Mouse (Mus musculus) B cell, adult 2 months (primary cell): ENCODE data around the gene Snap91.

Experiments used
- DNase-seq, 2 experiments: peaks; one replicate each; pipeline ENCODE4 v3.0.0; 2022

Snap91 gene

DNA sequence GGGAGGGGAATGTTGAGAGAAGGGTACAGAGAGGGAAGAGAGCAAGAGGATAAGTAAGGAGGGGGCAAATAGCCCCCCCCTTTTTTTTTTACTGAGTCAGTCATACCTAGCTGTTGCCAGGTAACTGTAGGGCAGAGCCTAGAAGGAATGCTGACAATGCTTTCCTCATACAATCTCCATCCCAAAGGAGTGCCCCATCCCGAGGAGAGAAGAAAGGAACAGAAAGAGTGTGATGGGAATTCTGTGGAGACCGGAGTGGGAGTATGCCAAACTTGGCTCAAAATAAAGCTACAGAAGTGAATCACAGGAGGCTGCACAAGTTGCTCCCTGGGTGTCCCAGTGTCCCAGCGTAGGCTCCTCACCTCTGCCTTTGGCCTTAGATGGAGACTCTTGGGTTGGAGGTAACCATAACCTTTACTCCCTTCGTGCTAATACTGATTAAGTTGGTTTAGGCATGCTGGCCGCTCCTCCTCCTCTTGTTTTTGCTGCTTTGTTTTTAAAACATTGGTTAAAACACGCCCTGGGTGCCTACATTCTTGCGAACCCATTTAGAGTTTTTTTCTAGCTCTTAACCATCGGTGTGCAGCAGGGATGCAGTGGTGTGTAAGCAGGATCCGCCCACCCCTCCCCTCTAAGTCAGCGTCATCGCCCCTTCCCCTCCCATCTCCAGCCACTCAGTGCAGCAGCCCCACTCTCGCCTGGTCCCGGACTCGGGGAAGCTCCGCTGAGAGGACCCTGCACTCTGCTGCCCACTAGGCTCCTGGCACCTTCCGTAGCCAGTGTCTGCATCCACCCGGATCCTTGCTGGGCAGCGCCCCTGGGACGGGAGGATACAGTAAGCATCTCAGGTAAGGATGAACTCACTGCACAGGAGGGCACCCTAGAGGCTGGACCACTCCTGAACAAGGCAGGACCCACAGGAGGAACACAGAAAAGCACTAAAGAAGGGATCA lies 137.2 kb downstream of the Snap91 start, which contains the start of gene Prss35:
Prss35 (plus strand) TSS at position 691 of the 953 bp plus-strand sequence.
- no peak for DNase-seq

- DNase-seq, result no peak
Measured at GRCm38 (mm10) chr9:86739971-86740370, 140.5 kb downstream of the Snap91 start.

DNA sequence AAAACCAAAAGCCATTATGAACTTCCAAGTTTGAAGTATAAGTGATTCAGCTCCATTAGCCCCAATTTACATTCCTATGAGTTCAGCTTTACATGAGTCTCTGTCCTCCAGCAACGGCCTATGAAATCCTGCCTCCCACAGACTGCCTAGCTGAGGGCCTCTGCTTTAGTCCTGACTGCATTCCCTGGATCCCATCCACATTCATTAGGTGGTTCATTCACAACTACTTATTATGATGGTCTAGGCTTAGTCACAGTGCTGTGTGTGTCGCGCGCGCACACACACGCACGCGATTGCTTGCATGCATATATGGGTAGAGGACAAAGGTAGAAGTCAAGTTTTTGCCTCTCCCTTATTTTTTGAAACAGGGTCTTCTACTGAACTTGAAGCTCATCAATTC lies 141.7 kb downstream of the Snap91 start:
- DNase-seq, result no peak

GRCm38 (mm10) chr9:86738067-86738466 lies 142.4 kb downstream of the Snap91 start:
- DNase-seq, result no peak

GRCm38 (mm10) chr9:86736991-86737390 lies 143.5 kb downstream of the Snap91 start:
- DNase-seq, result no peak

- no peak for DNase-seq
Measured at GRCm38 (mm10) chr9:86734795-86735194, 145.7 kb downstream of the Snap91 start.

GRCm38 (mm10) chr9:86734357-86734756 lies 146.1 kb downstream of the Snap91 start:
- DNase-seq, result no peak

DNA sequence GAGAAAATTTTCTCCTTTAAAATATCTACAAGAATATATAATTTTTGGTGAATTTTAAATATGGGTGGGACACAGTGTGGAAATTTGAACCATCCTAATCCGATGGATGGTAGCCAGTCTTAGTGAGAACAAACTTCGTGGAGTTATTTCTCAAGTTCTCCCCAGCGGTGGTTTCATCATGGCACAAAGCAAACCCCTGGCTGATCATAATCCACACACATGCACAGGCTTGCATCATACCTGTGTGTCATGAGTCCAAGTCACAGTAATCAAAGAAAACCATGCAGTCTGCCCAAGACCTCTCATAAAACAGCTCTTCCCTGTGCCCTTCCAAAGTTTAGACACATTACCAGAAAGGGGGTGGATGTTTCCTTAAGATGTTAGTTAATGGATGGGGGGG lies 150.6 kb downstream of the Snap91 start:
- DNase-seq, result no peak

DNA sequence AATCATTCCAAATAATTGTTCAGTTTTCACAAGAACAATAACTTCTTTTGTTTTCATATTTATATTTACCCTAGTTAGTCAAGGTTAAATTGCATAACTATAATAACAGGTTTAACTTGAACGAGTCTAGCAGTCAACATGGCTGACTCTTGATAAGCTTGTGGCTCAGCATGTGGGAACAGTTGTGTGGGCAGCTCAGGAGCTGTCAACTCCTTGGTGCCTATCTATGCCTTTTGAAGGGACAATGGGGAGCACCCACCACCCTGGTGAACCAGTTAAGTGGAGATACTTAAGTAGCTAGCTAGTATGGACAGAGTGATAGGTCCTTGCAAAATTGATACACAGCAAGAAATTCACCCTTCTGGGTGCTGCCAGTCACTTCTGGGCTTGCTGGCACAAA lies 151.4 kb downstream of the Snap91 start:
- no peak for DNase-seq

DNA sequence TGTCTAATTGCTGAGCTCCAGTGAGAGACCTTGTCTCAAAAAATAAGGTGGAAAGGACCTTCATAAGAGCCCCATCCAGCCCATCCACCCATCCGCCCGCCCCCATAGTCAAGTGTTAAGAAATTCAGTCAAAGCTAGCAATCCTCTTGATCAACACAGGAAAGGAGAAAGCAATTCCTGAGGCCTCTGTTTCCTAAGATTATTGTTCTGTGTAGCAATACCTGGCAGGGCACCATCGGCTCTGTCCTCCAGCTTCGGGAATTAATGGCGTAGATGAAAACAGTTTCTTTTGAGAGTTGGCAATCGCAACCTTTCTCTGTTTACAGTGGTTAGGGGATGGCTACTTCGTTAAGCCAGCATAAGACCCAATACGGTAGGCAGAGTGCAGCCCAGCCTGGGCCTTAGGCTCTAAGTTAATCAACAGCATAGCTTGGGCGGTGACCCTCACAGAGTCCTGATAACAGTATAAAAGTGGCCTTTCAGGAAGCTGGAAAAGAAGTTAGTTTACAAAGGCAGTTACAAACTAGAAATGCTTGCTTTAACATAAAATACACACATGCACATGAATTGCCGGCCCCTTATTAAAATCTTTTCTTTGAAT lies 152.1 kb downstream of the Snap91 start:
- no peak for DNase-seq

GRCm38 (mm10) chr9:86726381-86726720 lies 154.1 kb downstream of the Snap91 start:
- DNase-seq, result no peak

DNA sequence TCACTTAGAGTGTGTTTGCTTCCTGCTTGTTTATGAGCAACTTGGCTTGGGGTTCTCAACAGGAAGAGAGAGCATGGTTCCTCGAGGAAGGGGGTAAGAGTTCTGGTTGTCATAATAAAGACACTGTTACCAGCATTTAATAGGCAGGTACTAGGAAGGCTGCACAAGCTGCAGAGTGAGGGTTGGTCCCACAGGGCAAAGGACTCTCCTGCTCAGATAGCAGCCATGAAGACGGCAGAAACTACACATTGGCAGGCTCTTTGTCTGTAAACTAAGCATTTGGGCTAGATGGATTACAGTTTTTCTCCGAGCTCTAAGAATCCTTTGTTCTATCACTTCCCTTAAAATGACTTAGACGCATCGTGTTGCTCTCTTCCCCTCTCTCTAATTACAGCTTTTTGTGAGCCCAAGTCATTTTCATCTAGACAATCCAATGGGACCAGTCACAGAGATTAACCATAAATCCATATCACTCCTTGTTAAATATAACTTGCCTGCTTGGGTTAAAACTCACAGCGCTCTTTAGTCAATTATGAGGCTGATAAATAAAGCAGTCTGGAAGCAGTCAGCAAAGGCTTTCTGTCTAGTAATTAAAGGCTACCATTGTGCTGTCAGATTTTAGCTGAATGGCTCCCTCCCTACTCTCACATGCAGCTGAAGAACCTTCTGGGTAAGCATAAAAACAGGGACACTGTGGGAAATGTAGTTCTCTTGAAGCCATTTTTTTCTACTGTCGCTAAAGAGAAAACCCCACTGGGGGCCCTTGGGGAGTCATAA lies 154.7 kb downstream of the Snap91 start:
- no peak for DNase-seq

DNA sequence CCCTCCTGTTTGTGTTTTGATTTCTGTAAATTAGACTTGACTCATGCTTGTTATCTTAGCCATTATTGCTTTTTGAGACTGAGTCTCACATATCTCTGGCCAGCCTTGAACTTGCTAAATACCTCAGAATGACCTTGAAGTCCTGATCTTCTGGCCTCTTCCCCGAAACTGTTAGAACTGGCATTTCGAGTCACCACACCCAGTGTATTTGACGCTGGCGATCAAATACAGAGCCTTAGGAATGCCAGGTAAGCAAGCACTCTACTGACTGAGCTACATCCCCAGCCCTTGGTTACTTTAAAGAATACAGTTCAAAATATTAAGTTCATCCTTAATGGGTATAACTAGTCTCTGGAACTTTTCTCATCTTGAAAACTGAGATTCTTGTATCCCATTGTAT lies 155.4 kb downstream of the Snap91 start:
- DNase-seq, result no peak

DNA sequence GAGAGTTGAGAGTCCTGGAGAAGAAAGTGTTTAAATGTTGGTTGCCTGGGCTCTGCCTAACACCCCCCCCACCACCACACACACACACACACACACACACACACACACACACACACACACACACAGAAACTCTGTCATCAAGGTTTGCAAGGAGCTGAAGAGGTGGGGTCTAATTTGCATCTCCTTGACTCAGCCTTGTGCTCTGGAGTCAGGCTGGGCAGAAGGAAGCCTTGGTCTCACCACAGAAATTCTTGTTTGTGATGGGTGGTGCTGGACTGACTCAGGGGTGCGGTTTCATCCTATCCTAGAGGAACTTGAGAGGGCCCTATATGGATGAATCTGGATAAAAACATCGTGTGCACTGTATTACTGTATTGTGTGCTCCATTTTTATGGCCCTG lies 159.7 kb downstream of the Snap91 start:
- no peak for DNase-seq

- DNase-seq, result no peak
Measured at GRCm38 (mm10) chr9:86720227-86720626, 160.2 kb downstream of the Snap91 start.

GRCm38 (mm10) chr9:86717119-86717518 lies 163.3 kb downstream of the Snap91 start:
- no peak for DNase-seq

GRCm38 (mm10) chr9:86716540-86716939 lies 163.9 kb downstream of the Snap91 start:
- DNase-seq, result no peak
